Mouse (Mus musculus) splenic B cell, adult 2 months (primary cell): ENCODE data around the gene Cd276.
A peak's percentile ranks its signal among the peaks of the same experiment; 100 is the strongest.

Experiments
- DNase-seq: peaks from one replicate; pipeline ENCODE4 v3.0.0-alpha.2; 2011; ENCODE audit warnings: low read depth, low spot score
- H3K27me3 ChIP-seq: 2 replicates; pipeline ENCODE4 v1.6.1; 2012; ENCODE audit warnings: mild to moderate bottlenecking, low read length, moderate library complexity, mixed read lengths; ENCODE audit not compliant: control insufficient read depth, poor library complexity, insufficient read depth, severe bottlenecking
- H3K36me3 ChIP-seq: 2 replicates; pipeline ENCODE4 v1.6.1; 2012; ENCODE audit warnings: mild to moderate bottlenecking, low read length, moderate library complexity, mixed read lengths; ENCODE audit not compliant: control insufficient read depth, poor library complexity, insufficient read depth, severe bottlenecking

The Cd276 gene

DNA sequence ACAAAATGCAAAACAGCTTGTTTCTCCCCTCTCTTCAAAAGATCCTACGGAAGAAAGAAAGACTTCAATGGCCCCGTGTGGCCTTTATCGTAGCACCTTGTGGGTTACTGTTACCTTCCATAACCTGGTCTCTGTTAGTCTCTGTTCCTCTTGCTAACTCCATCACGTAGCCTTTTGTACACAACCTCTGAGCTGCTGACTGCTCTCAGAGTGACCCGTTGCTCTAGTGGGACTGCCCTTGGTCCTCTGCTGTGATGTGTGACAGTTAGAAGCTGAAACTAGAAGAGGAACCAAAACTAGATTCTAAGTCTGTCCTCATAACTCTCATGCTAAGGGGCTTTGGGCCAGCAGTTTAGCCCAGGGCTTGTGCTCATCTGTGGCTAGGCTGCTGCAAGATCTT is 44.8 kb downstream of the Cd276 start:
- Histone ChIP-seq H3K27me3 (no peaks in the 10 kb centered on the region), H3K36me3 (no peaks in the 10 kb centered on the region)
- peak; percentile 86 for DNase-seq

DNA sequence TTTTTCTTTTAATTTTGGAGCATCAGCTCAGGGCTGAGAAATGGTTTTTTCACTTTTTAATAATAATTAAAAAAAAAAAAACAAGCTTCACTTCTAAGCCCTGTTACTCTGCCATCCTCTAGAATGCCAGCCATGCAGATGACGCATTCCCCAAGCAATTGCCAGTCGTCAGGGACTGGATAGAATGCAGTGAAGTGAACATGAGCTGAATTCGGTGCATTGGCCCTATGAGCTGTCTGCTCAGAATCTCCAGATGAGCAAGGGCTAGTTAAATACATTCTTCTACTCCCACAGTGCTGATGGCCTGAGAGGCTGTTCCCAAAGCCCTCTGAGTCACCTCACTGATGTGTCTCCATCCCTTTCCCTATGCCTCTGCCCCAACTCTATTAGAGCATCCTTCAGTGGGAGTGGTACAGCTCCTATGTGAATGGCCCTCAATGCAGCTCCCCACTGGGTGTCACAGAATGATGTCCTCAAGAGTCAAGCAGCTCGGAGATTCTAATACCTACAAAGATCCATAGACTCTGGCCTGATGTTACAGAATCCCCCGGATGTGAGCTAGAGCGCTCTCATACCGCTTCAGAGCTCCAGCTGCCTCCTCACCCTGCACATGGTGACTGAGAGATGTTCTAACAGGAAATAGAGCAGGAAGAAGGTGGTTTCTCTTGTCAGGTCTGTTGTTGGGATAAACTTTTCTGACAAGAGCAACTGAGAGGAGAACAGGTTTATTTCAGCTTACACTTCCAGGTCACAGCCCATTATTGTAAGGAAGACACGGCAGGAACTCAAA is 47.8 kb downstream of the Cd276 start:
- DNase-seq: peak; percentile 64
- no peaks in the 10 kb centered on the region for H3K36me3 ChIP-seq

DNA sequence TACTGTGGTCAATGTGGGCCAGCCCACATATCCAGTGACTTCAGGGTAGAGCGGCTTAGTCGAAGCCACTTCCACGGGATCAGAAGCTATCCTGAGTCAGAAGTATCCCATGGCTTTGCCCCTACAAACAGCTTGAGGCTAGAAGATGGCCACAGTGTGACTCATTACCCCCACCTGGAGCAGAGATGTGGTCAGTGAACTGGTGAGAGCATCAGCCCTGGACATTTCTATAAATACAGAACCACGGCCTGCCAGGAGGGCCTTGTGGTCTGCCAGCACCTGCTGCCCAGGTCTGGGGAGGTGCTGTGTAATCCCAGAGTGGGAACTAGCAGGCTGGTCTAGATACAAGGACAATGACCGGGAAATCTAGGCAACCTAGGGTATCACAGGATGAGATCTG is 54.3 kb downstream of the Cd276 start:
- Histone ChIP-seq H3K36me3 (no peaks in the 10 kb centered on the region), H3K27me3 (no peaks in the 10 kb centered on the region)
- DNase-seq: no peak

More for the DNA sequence above, 47.8 kb downstream of the Cd276 start:
- no peaks in the 10 kb centered on the region for H3K27me3 ChIP-seq

DNA sequence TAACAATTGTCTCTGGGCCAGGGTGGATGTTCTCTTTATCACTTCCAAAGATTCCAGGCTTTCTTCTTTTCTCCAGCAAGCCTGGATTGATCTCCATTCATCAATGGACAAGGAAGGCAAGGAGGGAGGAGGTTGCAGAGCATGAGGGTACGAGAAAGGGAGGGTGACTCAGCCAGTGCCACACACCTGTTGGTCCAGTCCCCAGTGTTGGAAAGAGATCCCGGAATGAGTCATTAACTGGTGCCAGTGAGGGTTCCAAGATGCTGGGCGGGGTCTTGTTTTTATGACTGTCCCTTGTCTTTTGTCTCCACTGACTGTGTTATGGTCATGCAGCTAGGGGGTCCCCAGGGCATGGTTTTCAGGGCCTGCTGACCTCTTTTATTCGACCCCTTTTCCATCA is 57.3 kb downstream of the Cd276 start:
- no peak for DNase-seq
- no peaks in the 10 kb centered on the region for H3K36me3 ChIP-seq
- H3K27me3 ChIP-seq: no peaks in the 10 kb centered on the region

DNA sequence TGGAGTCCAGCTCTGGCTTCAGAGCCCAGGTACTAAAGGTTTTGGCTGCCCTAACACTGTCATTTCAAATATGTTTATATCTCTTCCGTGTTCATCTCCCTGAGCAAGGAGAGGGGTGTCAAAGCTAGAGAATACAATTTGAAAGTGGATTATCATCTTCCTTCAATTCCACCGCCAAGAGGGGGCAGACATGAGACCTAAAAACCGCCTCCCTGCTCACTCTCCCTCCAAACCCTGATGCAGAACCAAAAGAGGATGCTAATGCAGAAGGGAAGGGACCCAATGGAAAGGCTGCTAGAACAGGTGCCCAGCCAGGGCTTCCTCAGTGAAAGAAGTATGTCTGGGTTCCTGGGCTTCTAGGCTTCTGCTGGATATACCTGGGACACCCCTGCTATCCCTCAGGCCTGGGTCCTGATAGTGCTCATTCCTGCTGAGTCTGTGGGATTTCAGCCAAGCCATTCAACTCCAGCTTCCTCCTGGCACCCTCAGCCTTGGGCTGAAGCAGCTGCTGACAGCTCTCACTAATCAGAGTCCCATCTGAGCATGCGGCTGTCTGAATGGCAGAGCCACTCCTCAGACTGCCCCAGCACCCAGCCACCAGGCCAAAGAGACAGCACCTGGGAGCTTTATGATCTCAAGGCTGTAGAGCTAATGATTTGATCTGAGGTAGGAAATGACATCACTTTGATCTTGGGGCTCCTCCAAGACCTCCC is 58.6 kb downstream of the Cd276 start:
- Histone ChIP-seq H3K27me3 (no peaks in the 10 kb centered on the region), H3K36me3 (no peaks in the 10 kb centered on the region)
- peak; percentile 52 for DNase-seq

DNA sequence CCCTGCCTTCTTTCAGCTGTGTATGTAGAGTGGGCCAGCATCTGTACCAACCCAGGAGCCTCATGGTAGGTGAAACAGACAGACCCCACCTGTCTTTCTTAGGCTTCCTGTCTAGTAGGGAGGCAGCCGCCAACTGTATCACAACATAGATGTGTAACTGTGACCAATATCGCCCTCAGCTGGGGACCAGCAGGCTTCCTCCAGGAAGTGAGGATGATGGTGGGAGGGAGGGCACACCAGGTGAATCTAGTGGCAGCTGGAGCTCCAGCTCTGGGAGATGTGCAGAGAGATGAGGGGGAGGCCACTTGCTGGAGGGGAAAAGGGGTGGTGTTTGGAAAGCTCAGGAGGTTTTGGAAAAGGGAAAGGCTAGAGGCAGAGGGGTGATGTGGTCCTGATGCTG is 60.2 kb downstream of the Cd276 start:
- H3K27me3 ChIP-seq: no peaks in the 10 kb centered on the region; the same call in 1 of the 2 replicates
- H3K36me3 ChIP-seq: no peaks in the 10 kb centered on the region
- no peak for DNase-seq

- H3K36me3 ChIP-seq: no peaks in the 10 kb centered on the region
- no peak for DNase-seq
Measured at GRCm38 (mm10) chr9:58490391-58490790, 64.8 kb downstream of the Cd276 start.

GRCm38 (mm10) chr9:58489865-58490165 is 65.4 kb downstream of the Cd276 start:
- Histone ChIP-seq H3K36me3 (no peaks in the 10 kb centered on the region), H3K27me3 (peaks cover 1% of the 10 kb centered on the region)
- DNase-seq: no peak

More at GRCm38 (mm10) chr9:58490391-58490790, 64.8 kb downstream of the Cd276 start:
- peaks cover 1% of the 10 kb centered on the region for H3K27me3 ChIP-seq

- no peak for DNase-seq
- peaks cover 1% of the 10 kb centered on the region for H3K27me3 ChIP-seq
- H3K36me3 ChIP-seq: no peaks in the 10 kb centered on the region
Measured at GRCm38 (mm10) chr9:58489133-58489864, 65.9 kb downstream of the Cd276 start.

DNA sequence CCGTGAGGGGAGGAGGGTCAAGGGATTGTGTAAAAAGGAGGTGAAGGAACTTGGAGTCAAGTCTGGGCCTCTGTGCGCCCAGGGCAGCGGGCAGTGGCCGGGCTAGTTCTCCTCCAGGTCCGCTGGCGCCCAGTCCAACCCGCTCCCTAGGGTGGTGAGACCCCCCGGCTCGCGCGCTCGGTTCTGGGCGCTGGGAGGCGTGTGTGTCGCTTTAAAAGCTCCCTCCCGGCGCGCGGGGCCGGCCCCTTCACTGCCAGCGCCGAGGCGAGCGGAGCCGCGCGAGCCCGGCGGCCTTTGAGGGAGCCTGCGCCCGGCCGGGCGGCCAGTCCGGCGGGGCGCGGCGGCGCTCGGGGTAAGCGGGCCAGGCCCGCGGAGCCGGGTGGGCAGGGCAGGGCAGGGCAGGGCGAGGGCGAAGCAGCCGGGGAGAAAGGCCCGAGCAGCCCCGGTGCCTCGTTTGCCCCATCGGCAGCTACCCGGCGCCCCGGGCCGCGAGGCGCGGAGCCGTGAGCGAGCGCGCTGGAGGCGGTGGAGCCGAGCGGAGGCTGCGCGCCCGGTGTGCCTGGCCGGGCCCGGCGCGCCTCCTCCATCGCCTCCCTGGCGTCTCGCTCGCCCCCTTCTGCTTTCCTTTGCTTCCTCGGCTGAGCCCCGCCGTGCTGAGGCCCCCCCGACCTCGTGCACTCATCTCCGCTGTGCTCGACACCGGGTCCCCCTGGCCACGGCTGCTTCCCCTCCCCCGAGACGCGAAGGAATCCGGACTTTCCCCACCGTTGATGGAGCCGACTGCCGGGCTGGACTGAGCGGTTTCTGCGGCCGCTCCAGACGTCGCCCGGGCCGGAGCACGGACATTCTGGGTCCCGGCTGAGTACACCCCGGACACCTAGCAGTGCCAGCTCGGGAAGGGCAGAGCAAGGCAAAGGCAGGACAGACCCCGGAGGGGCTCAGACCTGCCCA is 67.1 kb downstream of the Cd276 start, which contains the start of gene Insyn1:
Gene Insyn1, plus strand, starts transcription at position 753 of the 951 bp plus-strand sequence.
- peak; percentile 42 for DNase-seq
- H3K36me3 ChIP-seq: no peaks in the 10 kb centered on the region
- H3K27me3 ChIP-seq: peaks cover 3% of the 10 kb centered on the region

- DNase-seq: no peak
- Histone ChIP-seq H3K27me3 (peaks cover 3% of the 10 kb centered on the region), H3K36me3 (no peaks in the 10 kb centered on the region)
Measured at GRCm38 (mm10) chr9:58487076-58487475, 68.2 kb downstream of the Cd276 start.
